Mouse (Mus musculus) ES-Bruce4 (cell line): ENCODE data around the gene Adamtsl1.

Source experiments
- CTCF ChIP-seq: IDR thresholded peaks from one replicate; pipeline ENCODE4 v1.8.1; 2011; ENCODE audit warnings: low read depth, low read length
- EP300 ChIP-seq: IDR thresholded peaks from 2 replicates; pipeline ENCODE4 v1.6.1; 2011; ENCODE audit warnings: low read depth, low read length; ENCODE audit not compliant: insufficient read depth
- POLR2A ChIP-seq: IDR thresholded peaks from one replicate; pipeline ENCODE4 v1.8.1; 2011; ENCODE audit warnings: low read length; ENCODE audit not compliant: insufficient read depth

GRCm38 (mm10) chr4:85686160-85686559, 172.2 kb downstream of the Adamtsl1 start:
- no peak for TF ChIP-seq EP300
- no peak for TF ChIP-seq CTCF
- TF ChIP-seq POLR2A, result no peak
